Mouse (Mus musculus): ENCODE measurements at regions not wholly inside any gene's neighbourhood (a gene's known extent, or its start where the extent isn't known, plus 50 kb on each side); places are given as distances from the start of the nearest gene placed in this dataset.
A peak's percentile ranks its signal among the peaks of the same experiment; 100 is the strongest.

GRCm38 (mm10) chr12:107782147-107782546, 221.3 kb downstream of the Bcl11b start:
- Histone ChIP-seq H3K4me3 (no peak overlapping the region), H3K4me1 (0 out of 2 replicates have a peak, but pooled peaks cover 5% of the 10 kb centered on the region), H3K9me3 (replicated peaks) (no peaks in the 10 kb centered on the region), H3K27ac (replicated peaks) (no peak overlapping the region), H3K27me3 (ENCODE audit: low read depth, poor library complexity, severe bottlenecking) (no peaks in the 10 kb centered on the region), H3K36me3 (no peaks in the 10 kb centered on the region)
- no peak for DNase-seq (ENCODE audit: low spot score)
- WGBS, result 81% methylated on average over 3 of the region's 3 CpGs

- Histone ChIP-seq H3K36me3 (no peaks in the 10 kb centered on the region), H3K9me3 (replicated peaks) (no peaks in the 10 kb centered on the region), H3K4me1 (0 out of 2 replicates have a peak, but pooled peaks cover 5% of the 10 kb centered on the region), H3K27me3 (ENCODE audit: low read depth, poor library complexity, severe bottlenecking) (no peaks in the 10 kb centered on the region), H3K27ac (replicated peaks) (no peak overlapping the region), H3K4me3 (no peak overlapping the region)
- 86% methylated on average over 7 of the region's 7 CpGs for WGBS
- DNase-seq (ENCODE audit: low spot score), result no peak
Measured at GRCm38 (mm10) chr12:107783831-107784230, 219.6 kb downstream of the Bcl11b start.

GRCm38 (mm10) chr12:107789818-107790217, 213.6 kb downstream of the Bcl11b start:
- H3K9me3 ChIP-seq (replicated peaks), result no peaks in the 10 kb centered on the region
- WGBS, result 46% methylated on average over 6 of the region's 6 CpGs
- no peak for DNase-seq (ENCODE audit: low spot score)

GRCm38 (mm10) chr12:107800296-107800695, 203.1 kb downstream of the Bcl11b start:
- Histone ChIP-seq H3K27ac (replicated peaks) (no peak overlapping the region), H3K4me1 (0 out of 2 replicates have a peak, but pooled peaks cover 5% of the 10 kb centered on the region), H3K9me3 (replicated peaks) (no peaks in the 10 kb centered on the region), H3K4me3 (no peak overlapping the region), H3K36me3 (no peaks in the 10 kb centered on the region), H3K27me3 (ENCODE audit: low read depth, poor library complexity, severe bottlenecking) (no peaks in the 10 kb centered on the region)
- WGBS, result 94% methylated on average over 5 of the region's 5 CpGs
- DNase-seq (ENCODE audit: low spot score), result no peak

More at GRCm38 (mm10) chr12:107789818-107790217, 213.6 kb downstream of the Bcl11b start:
- Histone ChIP-seq H3K27me3 (ENCODE audit: low read depth, poor library complexity, severe bottlenecking) (no peaks in the 10 kb centered on the region), H3K36me3 (no peaks in the 10 kb centered on the region), H3K4me1 (no peaks in the 10 kb centered on the region), H3K4me3 (no peak overlapping the region), H3K27ac (replicated peaks) (no peak overlapping the region)

GRCm38 (mm10) chr12:107807634-107808033, 195.8 kb downstream of the Bcl11b start:
- Histone ChIP-seq H3K4me3 (no peak overlapping the region), H3K27me3 (ENCODE audit: low read depth, poor library complexity, severe bottlenecking) (peaks cover 12% of the 10 kb centered on the region; the same call in 1 of the 2 replicates), H3K9me3 (replicated peaks) (no peaks in the 10 kb centered on the region), H3K36me3 (no peaks in the 10 kb centered on the region), H3K27ac (replicated peaks) (peak overlapping the region; percentile 67), H3K4me1 (peaks cover 16% of the 10 kb centered on the region)
- DNase-seq (ENCODE audit: low spot score), result peak; percentile 54
- WGBS, result 29% methylated on average over 11 of the region's 11 CpGs

GRCm38 (mm10) chr12:107808158-107808715, 195.2 kb downstream of the Bcl11b start:
- Histone ChIP-seq H3K4me1 (peaks cover 19% of the 10 kb centered on the region), H3K27me3 (ENCODE audit: low read depth, poor library complexity, severe bottlenecking) (peaks cover 12% of the 10 kb centered on the region; the same call in 1 of the 2 replicates), H3K9me3 (replicated peaks) (no peaks in the 10 kb centered on the region), H3K4me3 (no peak overlapping the region), H3K36me3 (no peaks in the 10 kb centered on the region), H3K27ac (replicated peaks) (no peak overlapping the region; the same call in 1 of the 2 replicates)
- WGBS, result 65% methylated on average over 9 of the region's 9 CpGs
- DNase-seq (ENCODE audit: low spot score), result no peak

- H3K4me3 ChIP-seq, result no peak overlapping the region
- H3K9me3 ChIP-seq (replicated peaks), result no peaks in the 10 kb centered on the region
- H3K27me3 ChIP-seq (ENCODE audit: low read depth, poor library complexity, severe bottlenecking), result peaks cover 12% of the 10 kb centered on the region; the same call in 1 of the 2 replicates
- H3K4me1 ChIP-seq, result peaks cover 19% of the 10 kb centered on the region
- H3K36me3 ChIP-seq, result no peaks in the 10 kb centered on the region
- 68% methylated on average over 5 of the region's 5 CpGs for WGBS
- no peak overlapping the region for H3K27ac ChIP-seq (replicated peaks)
- no peak for DNase-seq (ENCODE audit: low spot score)
Measured at GRCm38 (mm10) chr12:107811231-107811630, 192.2 kb downstream of the Bcl11b start.

- DNase-seq (ENCODE audit: low spot score), result no peak
- Histone ChIP-seq H3K4me1 (peaks cover 15% of the 10 kb centered on the region), H3K9me3 (replicated peaks) (no peaks in the 10 kb centered on the region), H3K36me3 (no peaks in the 10 kb centered on the region), H3K4me3 (no peak overlapping the region), H3K27ac (replicated peaks) (peak overlapping the region; percentile 28; the same call in 1 of the 2 replicates), H3K27me3 (ENCODE audit: low read depth, poor library complexity, severe bottlenecking) (peaks cover under 1% of the 10 kb centered on the region; the same call in 1 of the 2 replicates)
- 77% methylated on average over 14 of the region's 14 CpGs for WGBS
Measured at GRCm38 (mm10) chr12:107812549-107813335, 190.7 kb downstream of the Bcl11b start.

- peaks cover 7% of the 10 kb centered on the region for H3K4me1 ChIP-seq
- no peak overlapping the region for H3K4me3 ChIP-seq
- 89% methylated on average over 7 of the region's 7 CpGs for WGBS
- no peak overlapping the region for H3K27ac ChIP-seq (replicated peaks)
- no peaks in the 10 kb centered on the region for H3K27me3 ChIP-seq (ENCODE audit: low read depth, poor library complexity, severe bottlenecking)
- no peak for DNase-seq (ENCODE audit: low spot score)
- H3K36me3 ChIP-seq, result no peaks in the 10 kb centered on the region
- H3K9me3 ChIP-seq (replicated peaks), result no peaks in the 10 kb centered on the region
Measured at GRCm38 (mm10) chr12:107814926-107815325, 188.5 kb downstream of the Bcl11b start.

- WGBS, result 84% methylated on average over 5 of the region's 5 CpGs
- H3K4me1 ChIP-seq, result peaks cover 11% of the 10 kb centered on the region; the same call in 1 of the 2 replicates
- no peak overlapping the region for H3K4me3 ChIP-seq
- no peaks in the 10 kb centered on the region for H3K27me3 ChIP-seq (ENCODE audit: low read depth, poor library complexity, severe bottlenecking)
- H3K27ac ChIP-seq (replicated peaks), result no peak overlapping the region
- H3K9me3 ChIP-seq (replicated peaks), result no peaks in the 10 kb centered on the region
- no peaks in the 10 kb centered on the region for H3K36me3 ChIP-seq
- DNase-seq (ENCODE audit: low spot score), result no peak
Measured at GRCm38 (mm10) chr12:107823768-107824394, 179.5 kb downstream of the Bcl11b start.

- WGBS, result 92% methylated on average over 4 of the region's 4 CpGs
Measured at GRCm38 (mm10) chr12:107825921-107826320, 177.5 kb downstream of the Bcl11b start.

GRCm38 (mm10) chr12:107831400-107832128, 171.8 kb downstream of the Bcl11b start:
- H3K27me3 ChIP-seq (ENCODE audit: low read depth, poor library complexity, severe bottlenecking), result no peaks in the 10 kb centered on the region
- peaks cover 19% of the 10 kb centered on the region for H3K4me1 ChIP-seq
- H3K4me3 ChIP-seq, result no peak overlapping the region
- DNase-seq (ENCODE audit: low spot score), result peak; percentile 25
- WGBS, result 39% methylated on average over 13 of the region's 13 CpGs
- H3K9me3 ChIP-seq (replicated peaks), result no peaks in the 10 kb centered on the region
- H3K36me3 ChIP-seq, result no peaks in the 10 kb centered on the region
- peak overlapping the region; percentile 76 for H3K27ac ChIP-seq (replicated peaks)

More at GRCm38 (mm10) chr12:107825921-107826320, 177.5 kb downstream of the Bcl11b start:
- no peak overlapping the region for H3K4me3 ChIP-seq
- no peak for DNase-seq (ENCODE audit: low spot score)
- no peaks in the 10 kb centered on the region for H3K9me3 ChIP-seq (replicated peaks)
- no peaks in the 10 kb centered on the region for H3K27me3 ChIP-seq (ENCODE audit: low read depth, poor library complexity, severe bottlenecking)
- peaks cover 6% of the 10 kb centered on the region; the same call in 1 of the 2 replicates for H3K4me1 ChIP-seq
- H3K36me3 ChIP-seq, result no peaks in the 10 kb centered on the region
- H3K27ac ChIP-seq (replicated peaks), result no peak overlapping the region

Measured in midbrain, embryonic 10.5 days (tissue).